Mouse (Mus musculus) layer of hippocampus, adult 9-10 months (tissue): ENCODE results near the gene Mboat7.
A peak's percentile ranks its signal among the peaks of the same experiment; 100 is the strongest.
"Not testable (repeated sequence)": the region's sequence is repeated elsewhere in the genome, so short reads cannot be mapped to it uniquely, and the experiment has no call there.

Source experiments
- DNase-seq: peaks from one replicate; pipeline ENCODE4 v3.0.0; 2022; ENCODE audit warnings: low spot score

The Mboat7 gene

GRCm38 (mm10) chr7:3692987-3693808, at the start of gene Mboat7:
Mboat7 (minus strand) TSS chr7:3693523.
- peak; percentile 96 for DNase-seq

- not testable (repeated sequence) for DNase-seq
These were observed 39.4 kb upstream of the Mboat7 start for GRCm38 (mm10) chr7:3732675-3733074.

GRCm38 (mm10) chr7:3725459-3725858, 32.1 kb upstream of the Mboat7 start:
- not testable (repeated sequence) for DNase-seq

- not testable (repeated sequence) for DNase-seq
These were observed 26.9 kb upstream of the Mboat7 start, which contains the start of gene Pirb for GRCm38 (mm10) chr7:3720268-3720667. Pirb (minus strand) TSS chr7:3720391.

- no peak for DNase-seq
These were observed 21.9 kb upstream of the Mboat7 start for GRCm38 (mm10) chr7:3715249-3715648.

GRCm38 (mm10) chr7:3712264-3712942, 19.1 kb upstream of the Mboat7 start:
- DNase-seq = no peak

- DNase-seq = no peak
These were observed 15.7 kb upstream of the Mboat7 start for GRCm38 (mm10) chr7:3709000-3709399.

- DNase-seq = not testable (repeated sequence)
These were observed 15.2 kb upstream of the Mboat7 start for GRCm38 (mm10) chr7:3708447-3708980.

GRCm38 (mm10) chr7:3707568-3708413, 14.5 kb upstream of the Mboat7 start:
- DNase-seq = no peak

- no peak for DNase-seq
These were observed 13.7 kb upstream of the Mboat7 start for GRCm38 (mm10) chr7:3707027-3707426.

- DNase-seq = no peak
These were observed 13.1 kb upstream of the Mboat7 start for GRCm38 (mm10) chr7:3706343-3706934.

GRCm38 (mm10) chr7:3705911-3706310, 12.6 kb upstream of the Mboat7 start:
- DNase-seq = no peak

GRCm38 (mm10) chr7:3705461-3705860, 12.1 kb upstream of the Mboat7 start:
- not testable (repeated sequence) for DNase-seq

GRCm38 (mm10) chr7:3704475-3704874, 11.2 kb upstream of the Mboat7 start:
- no peak for DNase-seq

- peak; percentile 98 for DNase-seq
These were observed 10.6 kb upstream of the Mboat7 start, which contains the start of gene Rps9 for GRCm38 (mm10) chr7:3703879-3704441. Rps9 (plus strand) TSS chr7:3703993.

GRCm38 (mm10) chr7:3703148-3703878, 10.0 kb upstream of the Mboat7 start:
- no peak for DNase-seq

- DNase-seq = no peak
These were observed 5.1 kb upstream of the Mboat7 start for GRCm38 (mm10) chr7:3698471-3698870.

GRCm38 (mm10) chr7:3694949-3695305, 1.6 kb upstream of the Mboat7 start:
- DNase-seq = not testable (repeated sequence)

GRCm38 (mm10) chr7:3694076-3694948, 989 bp upstream of the Mboat7 start:
- no peak for DNase-seq

- DNase-seq = peak; percentile 46
These were observed 419 bp upstream of the Mboat7 start for GRCm38 (mm10) chr7:3693809-3694075.
